Mouse (Mus musculus) limb, embryonic 11.5 days (tissue): ENCODE measurements around the gene Rgs3. TPM values are rescaled to one million over a fixed set of nuclear protein-coding genes. Genes with fewer than 3 reads are reported as not detected.
A peak's percentile ranks its signal among the peaks of the same experiment; 100 is the strongest.

ENCODE experiments used
- ATAC-seq: fragments of 200-750 bp; cut with Nextera tagmentation; 2 replicates; pipeline ENCODE4 v1.8.0; 2017; ENCODE audit warnings: low read depth; ENCODE audit not compliant: insufficient number of reproducible peaks, low FRiP score, low TSS enrichment
- DNase-seq: peaks from one replicate; pipeline ENCODE4 v3.0.0-alpha.2; 2015; ENCODE audit warnings: low spot score
- H3K27ac ChIP-seq: fragments of 300-500 bp; sonication (generic); replicated peaks from 2 replicates; pipeline ENCODE4 v1.5.1; 2014; ENCODE audit warnings: low read depth, mild to moderate bottlenecking, low read length
- H3K27me3 ChIP-seq: fragments of 300-500 bp; sonication (generic); 2 replicates; pipeline ENCODE4 v1.6.1; 2014; ENCODE audit warnings: mild to moderate bottlenecking, low read length, mixed read lengths; ENCODE audit not compliant: control insufficient read depth, insufficient read depth
- H3K36me3 ChIP-seq: fragments of 300-500 bp; sonication (generic); 2 replicates; pipeline ENCODE4 v1.6.1; 2014; ENCODE audit warnings: mild to moderate bottlenecking, low read length, moderate library complexity, mixed read lengths; ENCODE audit not compliant: control insufficient read depth, insufficient read depth
- H3K4me1 ChIP-seq: fragments of 300-500 bp; sonication (generic); 2 replicates; pipeline ENCODE4 v1.6.1; 2014; ENCODE audit warnings: low read length, mixed read lengths; ENCODE audit not compliant: control insufficient read depth, insufficient read depth
- H3K4me2 ChIP-seq: fragments of 300-500 bp; sonication (generic); 2 replicates; pipeline ENCODE4 v1.6.1; 2014; ENCODE audit warnings: low read depth, mild to moderate bottlenecking, moderate library complexity; ENCODE audit not compliant: severe bottlenecking
- H3K4me3 ChIP-seq: fragments of 300-500 bp; sonication (generic); 2 replicates; pipeline ENCODE4 v1.5.1; 2014; ENCODE audit warnings: low read depth, low read length
- H3K9ac ChIP-seq: fragments of 300-500 bp; sonication (generic); 2 replicates; pipeline ENCODE4 v1.6.1; 2014; ENCODE audit warnings: mild to moderate bottlenecking, low read length
- H3K9me3 ChIP-seq: fragments of 300-500 bp; sonication (generic); 2 replicates; pipeline ENCODE4 v1.6.1; 2016; ENCODE audit warnings: low read length; ENCODE audit not compliant: control insufficient read depth
- WGBS: fragments of 180-500 bp; shearing (Covaris S2); extraction: QIAGEN DNeasy Blood & Tissue Kit; methylation state at CpG from one replicate; pipeline ENCODE4 v1.1.7; 2014; 5-methylcytosine and 5-hydroxymethylcytosine counted together
- polyA plus RNA-seq: library from polyadenylated mRNA; unstranded; fragments of >200 nt; fragmentation: Nextera tagmentation; extraction: Ambion mirVana; gene quantifications from 2 replicates; pipeline ENCODE4 v1.2.1, GENCODE M21; 2014

Rgs3 gene
- polyA plus RNA-seq, 1 experiment from 2014 or later, result 22.9 TPM

DNA sequence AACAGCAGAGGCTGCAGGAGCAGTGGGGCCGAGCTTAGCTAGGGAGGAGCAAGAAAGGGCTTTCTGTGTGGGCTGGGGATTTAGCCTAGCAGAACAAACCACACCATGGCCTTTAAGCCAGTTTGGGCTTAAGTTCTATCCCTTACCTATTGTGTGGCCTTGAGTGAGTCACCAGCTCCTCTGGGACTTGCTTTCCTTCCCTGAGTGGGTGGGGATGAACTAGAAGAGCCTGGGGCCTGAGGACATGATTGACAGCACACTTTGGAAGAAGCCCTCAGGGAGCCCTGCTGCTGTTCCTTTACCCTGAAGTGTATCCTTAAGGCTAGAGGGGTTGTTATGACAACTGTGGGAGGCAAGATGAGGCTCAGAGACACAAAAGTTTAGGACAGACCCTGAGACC lies 132.0 kb downstream of the Rgs3 start:
- whole genome bisulfite sequencing, result 70% methylated on average over 1 of the region's 1 CpGs
- Histone ChIP-seq H3K9me3 (no peaks in the 10 kb centered on the region), H3K4me3 (no peak overlapping the region), H3K4me1 (no peaks in the 10 kb centered on the region), H3K27ac (no peak overlapping the region), H3K27me3 (no peaks in the 10 kb centered on the region), H3K4me2 (no peak overlapping the region), H3K9ac (no peak overlapping the region), H3K36me3 (peaks cover 3% of the 10 kb centered on the region; the same call in 1 of the 2 replicates)
- DNase-seq (no peak), ATAC-seq (no peak)

DNA sequence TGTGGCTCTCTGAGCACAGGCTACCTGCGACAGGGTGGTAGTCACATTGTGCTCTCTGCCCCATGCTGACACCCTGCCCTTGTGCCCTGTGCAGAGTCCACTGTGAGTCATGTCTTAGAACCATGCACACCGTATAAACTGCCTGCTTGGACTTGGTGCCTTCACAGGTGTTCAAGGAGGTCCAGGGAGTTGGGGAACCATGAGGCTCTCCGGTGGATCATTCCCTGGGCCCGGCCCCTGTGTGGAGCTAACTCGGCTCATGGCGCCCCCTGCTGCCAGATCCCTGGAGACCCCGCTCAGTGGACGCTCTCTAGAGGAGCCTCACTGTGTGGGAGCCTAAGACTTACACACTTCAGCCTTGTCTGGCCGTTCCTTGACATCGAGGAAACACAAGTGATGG lies 134.2 kb downstream of the Rgs3 start:
- Histone ChIP-seq H3K4me2 (no peak overlapping the region), H3K36me3 (peaks cover 3% of the 10 kb centered on the region; the same call in 1 of the 2 replicates), H3K9ac (no peak overlapping the region), H3K27ac (no peak overlapping the region), H3K4me3 (no peak overlapping the region), H3K4me1 (peaks cover 12% of the 10 kb centered on the region), H3K27me3 (no peaks in the 10 kb centered on the region), H3K9me3 (no peaks in the 10 kb centered on the region)
- DNase-seq (peak; percentile 76), ATAC-seq (no peak)
- 39% methylated on average over 10 of the region's 10 CpGs for WGBS

DNA sequence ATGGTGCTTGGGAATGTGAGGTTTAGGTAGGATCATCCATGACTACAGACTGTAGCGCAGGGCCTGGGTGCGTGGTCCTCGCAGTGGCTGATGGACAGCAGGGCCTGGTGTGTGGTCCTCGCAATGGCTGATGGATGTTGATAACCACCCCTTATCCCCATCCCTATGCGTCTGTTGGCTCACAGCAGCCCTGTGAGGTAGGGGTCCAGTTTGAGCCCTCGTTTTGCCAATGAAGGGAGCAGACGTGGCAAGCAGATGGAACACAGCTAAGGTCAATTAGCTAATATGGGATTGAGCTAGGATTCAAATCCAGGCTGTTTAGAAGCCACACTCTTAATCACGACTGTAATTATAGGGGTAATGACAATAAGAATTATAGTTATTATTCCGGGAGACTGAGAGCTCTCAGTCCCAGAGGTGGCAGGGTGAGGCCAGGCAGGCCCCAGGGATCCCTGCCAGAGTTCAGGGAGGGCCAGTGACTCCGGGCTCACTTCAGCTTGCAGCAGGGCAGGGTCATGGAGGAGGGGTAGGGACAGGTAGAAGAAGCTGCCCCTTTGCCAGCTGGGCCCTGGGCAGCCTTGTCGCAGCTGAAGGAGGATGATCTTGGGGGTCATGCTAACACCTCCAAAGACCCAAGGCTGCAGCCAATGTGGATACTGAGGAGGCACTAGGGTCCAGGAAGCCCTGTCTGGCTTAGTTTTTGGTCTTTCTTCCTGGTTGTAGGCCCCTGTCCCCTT lies 135.2 kb downstream of the Rgs3 start:
- no peaks in the 10 kb centered on the region for H3K27me3 ChIP-seq
- ATAC-seq (no peak), DNase-seq (no peak)
- H3K27ac ChIP-seq, result no peak overlapping the region
- H3K4me3 ChIP-seq, result no peak overlapping the region
- 79% methylated on average over 11 of the region's 11 CpGs for WGBS
- no peaks in the 10 kb centered on the region for H3K9me3 ChIP-seq
- no peak overlapping the region for H3K4me2 ChIP-seq
- peaks cover 21% of the 10 kb centered on the region for H3K4me1 ChIP-seq
- H3K36me3 ChIP-seq, result peaks cover 3% of the 10 kb centered on the region; the same call in 1 of the 2 replicates
- no peak overlapping the region for H3K9ac ChIP-seq

DNA sequence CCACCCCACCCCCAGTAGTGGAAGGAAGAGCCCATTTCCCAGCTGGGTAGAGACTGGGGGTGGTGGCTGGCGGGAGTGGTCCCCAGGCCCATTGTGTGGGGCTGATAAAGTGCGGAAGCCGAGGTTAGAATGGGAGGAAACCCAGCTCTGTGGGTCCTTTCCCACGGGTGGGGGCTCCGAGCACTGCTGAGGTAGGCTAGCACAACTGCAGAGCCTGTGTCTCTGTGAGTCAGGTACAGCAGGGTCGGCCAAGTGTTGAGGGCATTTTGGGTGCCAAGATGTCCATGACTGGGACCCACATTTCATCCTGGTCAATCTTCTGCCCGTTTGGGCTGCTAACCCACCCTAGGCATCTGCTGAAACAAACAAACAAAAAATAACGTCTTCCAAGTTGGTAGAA lies 135.9 kb downstream of the Rgs3 start:
- Histone ChIP-seq H3K4me1 (peaks cover 27% of the 10 kb centered on the region), H3K9me3 (no peaks in the 10 kb centered on the region), H3K27me3 (no peaks in the 10 kb centered on the region), H3K27ac (no peak overlapping the region), H3K36me3 (peaks cover 3% of the 10 kb centered on the region; the same call in 1 of the 2 replicates), H3K4me2 (no peak overlapping the region), H3K4me3 (no peak overlapping the region), H3K9ac (no peak overlapping the region)
- no peak for DNase-seq
- ATAC-seq, result no peak
- WGBS, result 76% methylated on average over 8 of the region's 8 CpGs

DNA sequence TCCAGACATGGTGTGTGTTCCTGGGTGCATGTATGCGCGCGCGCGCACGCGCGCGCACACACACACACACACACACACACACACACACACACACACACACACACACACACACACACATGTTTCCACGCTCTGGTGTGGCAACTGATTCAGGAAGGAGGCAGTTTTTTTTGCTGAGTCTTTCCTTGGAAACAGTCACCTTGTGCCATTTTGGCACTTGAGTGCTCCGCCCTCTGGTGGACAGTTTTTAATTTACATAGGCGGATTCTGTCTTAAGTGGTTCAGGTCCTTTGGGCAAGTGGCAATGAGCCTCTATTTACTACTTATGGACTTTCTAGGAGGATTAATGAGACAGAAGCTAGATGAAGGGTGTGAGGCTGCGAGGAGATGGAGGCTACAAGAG lies 136.3 kb downstream of the Rgs3 start:
- no peak overlapping the region for H3K9ac ChIP-seq
- ATAC-seq, result no peak
- H3K36me3 ChIP-seq, result peaks cover 3% of the 10 kb centered on the region; the same call in 1 of the 2 replicates
- H3K4me3 ChIP-seq, result no peak overlapping the region
- no peak overlapping the region for H3K4me2 ChIP-seq
- peaks cover 30% of the 10 kb centered on the region for H3K4me1 ChIP-seq
- no peaks in the 10 kb centered on the region for H3K27me3 ChIP-seq
- 65% methylated on average over 10 of the region's 13 CpGs for WGBS
- H3K27ac ChIP-seq, result no peak overlapping the region
- peak; percentile 71 for DNase-seq
- H3K9me3 ChIP-seq, result no peaks in the 10 kb centered on the region

DNA sequence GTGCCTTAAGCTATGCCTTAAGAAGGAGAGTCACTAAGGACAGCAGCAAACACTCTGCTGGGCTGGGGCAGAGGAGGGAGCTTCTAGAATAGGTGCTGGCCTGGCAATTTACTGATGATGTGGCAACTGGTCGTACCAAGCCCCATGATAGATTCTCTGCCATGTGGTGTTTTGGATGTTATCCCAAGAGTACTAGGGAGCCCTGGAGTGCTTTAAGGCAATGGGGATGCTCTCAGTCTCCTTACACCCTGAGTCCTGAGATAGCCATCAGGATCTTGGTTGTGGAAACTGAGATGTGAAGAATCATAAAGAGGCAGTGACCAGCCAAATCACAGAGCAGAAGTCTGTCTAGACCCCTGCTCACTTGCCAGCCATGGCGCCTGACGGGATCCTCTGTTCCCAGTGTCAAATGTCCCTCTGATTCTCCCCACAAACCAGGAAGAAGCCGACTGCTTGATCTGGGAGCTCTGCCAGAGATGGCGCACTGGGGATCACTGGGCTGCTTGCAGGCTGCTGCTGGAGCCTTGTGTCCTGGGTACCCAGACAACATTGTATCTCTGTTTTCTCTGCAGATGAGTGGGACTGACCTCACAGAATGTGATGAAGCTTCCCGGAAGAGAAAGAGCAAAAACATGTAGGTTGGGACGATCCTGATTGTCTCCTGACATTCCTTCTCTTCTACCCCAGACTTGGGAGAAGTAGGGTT lies 137.2 kb downstream of the Rgs3 start:
- H3K36me3 ChIP-seq, result peaks cover 6% of the 10 kb centered on the region; the same call in 1 of the 2 replicates
- DNase-seq (no peak), ATAC-seq (no peak)
- no peak overlapping the region for H3K4me3 ChIP-seq
- H3K27me3 ChIP-seq, result no peaks in the 10 kb centered on the region
- H3K4me2 ChIP-seq, result no peak overlapping the region
- peaks cover 30% of the 10 kb centered on the region for H3K4me1 ChIP-seq
- no peak overlapping the region for H3K9ac ChIP-seq
- H3K9me3 ChIP-seq, result no peaks in the 10 kb centered on the region
- no peak overlapping the region for H3K27ac ChIP-seq
- 64% methylated on average over 7 of the region's 7 CpGs for WGBS

DNA sequence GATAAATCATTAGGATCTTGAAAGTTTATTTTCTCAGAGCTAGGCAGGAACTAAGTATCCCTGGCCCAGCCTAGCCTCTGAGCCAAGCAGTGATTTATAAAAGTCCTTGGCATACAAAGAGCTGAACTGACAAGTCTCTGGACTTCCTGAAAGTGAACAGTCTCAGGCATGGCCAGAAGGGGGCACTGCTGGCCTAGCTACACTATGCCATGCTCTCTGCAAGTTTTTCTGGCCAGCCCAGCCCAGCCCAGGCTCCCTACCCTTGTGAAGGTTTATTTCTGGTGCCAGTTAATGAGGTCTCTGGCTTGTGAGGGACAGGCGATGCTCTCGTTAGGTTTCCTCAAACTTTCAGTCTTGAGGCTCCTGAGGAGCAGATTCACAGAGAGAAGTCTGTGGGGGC lies 137.8 kb downstream of the Rgs3 start:
- Histone ChIP-seq H3K9ac (no peak overlapping the region), H3K4me3 (no peak overlapping the region), H3K36me3 (peaks cover 6% of the 10 kb centered on the region; the same call in 1 of the 2 replicates), H3K27ac (no peak overlapping the region), H3K9me3 (no peaks in the 10 kb centered on the region), H3K4me1 (peaks cover 30% of the 10 kb centered on the region), H3K27me3 (no peaks in the 10 kb centered on the region), H3K4me2 (no peak overlapping the region)
- 10% methylated on average over 2 of the region's 2 CpGs for WGBS
- ATAC-seq (0 out of 2 replicates have a peak, but pooled peaks have one; percentile 7), DNase-seq (peak; percentile 94)

DNA sequence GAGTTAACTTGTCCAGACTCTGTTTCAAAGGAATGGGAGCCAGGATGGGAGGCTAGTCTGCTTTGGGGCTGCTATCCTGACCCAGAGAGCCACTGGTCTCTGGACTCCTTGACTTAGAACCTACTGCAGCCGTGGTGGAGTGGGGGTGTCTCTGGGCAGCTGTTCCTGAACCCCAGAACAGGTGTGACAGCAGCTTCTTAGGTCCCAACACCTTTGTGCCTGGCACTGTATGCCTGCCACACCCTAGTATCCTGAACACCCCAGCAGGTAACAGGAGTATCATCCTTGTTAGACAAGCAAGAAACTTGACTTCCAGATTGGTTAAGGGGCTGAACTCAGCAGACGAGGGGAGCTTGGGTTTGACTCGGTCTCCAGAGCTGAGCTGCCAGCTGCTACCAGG lies 138.9 kb downstream of the Rgs3 start:
- H3K36me3 ChIP-seq, result peaks cover 5% of the 10 kb centered on the region; the same call in 1 of the 2 replicates
- peaks cover 30% of the 10 kb centered on the region for H3K4me1 ChIP-seq
- no peak overlapping the region for H3K9ac ChIP-seq
- H3K4me2 ChIP-seq, result no peak overlapping the region
- WGBS, result 77% methylated on average over 3 of the region's 3 CpGs
- 0 out of 2 replicates have a peak overlapping the region, but pooled peaks have one; percentile 30 for H3K27ac ChIP-seq
- ATAC-seq (no peak), DNase-seq (no peak)
- H3K9me3 ChIP-seq, result no peaks in the 10 kb centered on the region
- H3K27me3 ChIP-seq, result no peaks in the 10 kb centered on the region
- no peak overlapping the region for H3K4me3 ChIP-seq
